Mouse (Mus musculus) liver, embryonic 14.5 days (tissue): ENCODE results near the gene Ccdc18. TPM values are rescaled to one million over a fixed set of nuclear protein-coding genes. Genes with fewer than 3 reads are reported as not detected.
A peak's percentile ranks its signal among the peaks of the same experiment; 100 is the strongest.

ENCODE experiments used
- ATAC-seq: fragments of 200-750 bp; cut with Nextera tagmentation; 2 replicates; pipeline ENCODE4 v1.8.0; 2017; ENCODE audit warnings: moderate number of reproducible peaks, mild to moderate bottlenecking, moderate library complexity; ENCODE audit not compliant: insufficient read depth
- DNase-seq, 3 experiments: peaks; one replicate each; pipeline ENCODE4 v3.0.0-alpha.2; 2012 to 2013; ENCODE audit warnings: low read depth in 3 of 3, low spot score in 3 of 3
- H3K27ac ChIP-seq: fragments of 300-500 bp; sonication (generic); 2 replicates; pipeline ENCODE4 v1.5.1; 2014; ENCODE audit warnings: moderate library complexity, mild to moderate bottlenecking, control low read depth, inconsistent platforms
- H3K27me3 ChIP-seq: fragments of 300-500 bp; sonication (generic); 2 replicates; pipeline ENCODE4 v1.6.1; 2014; ENCODE audit warnings: mild to moderate bottlenecking, low read length, moderate library complexity; ENCODE audit not compliant: control insufficient read depth, insufficient read depth
- H3K36me3 ChIP-seq: fragments of 300-500 bp; sonication (generic); replicated peaks from 2 replicates; pipeline ENCODE4 v1.6.1; 2014; ENCODE audit warnings: low read depth; ENCODE audit not compliant: control insufficient read depth, insufficient read depth
- H3K4me1 ChIP-seq, 2 experiments: fragments of 200-500 bp in 1 of 2; fragments of 300-500 bp in 1 of 2; sonication (generic) in 1 of 2; replicated peaks; 2 replicates each; pipeline ENCODE4 v1.6.1; 2012 to 2014; ENCODE audit warnings: antibody characterized with exemption in 1 of 2, inconsistent platforms in 1 of 2, low read length in 1 of 2; ENCODE audit not compliant: control insufficient read depth in 2 of 2, insufficient read depth in 2 of 2
- H3K4me2 ChIP-seq: fragments of 300-500 bp; sonication (generic); 2 replicates; pipeline ENCODE4 v1.6.1; 2014; ENCODE audit warnings: low read depth, mild to moderate bottlenecking, control low read depth, moderate library complexity
- H3K4me3 ChIP-seq, 2 experiments: fragments of 200-500 bp in 1 of 2; fragments of 300-500 bp in 1 of 2; sonication (generic) in 1 of 2; 2 replicates each; pipeline ENCODE4 v1.5.1; 2012 to 2014; ENCODE audit warnings: low read depth in 2 of 2, low read length in 2 of 2, mild to moderate bottlenecking in 2 of 2, control low read depth in 1 of 2, inconsistent platforms in 1 of 2, moderate library complexity in 1 of 2; ENCODE audit not compliant: insufficient read depth in 1 of 2
- H3K9ac ChIP-seq: fragments of 300-500 bp; sonication (generic); replicated peaks from 2 replicates; pipeline ENCODE4 v1.6.1; 2014; ENCODE audit warnings: mild to moderate bottlenecking, control low read depth, moderate library complexity
- H3K9me3 ChIP-seq: fragments of 300-500 bp; sonication (generic); 2 replicates; pipeline ENCODE4 v1.6.1; 2016; ENCODE audit warnings: low read length, mixed read lengths; ENCODE audit not compliant: control insufficient read depth
- CTCF ChIP-seq: IDR thresholded peaks from 2 replicates; pipeline ENCODE4 v1.5.1; 2016; ENCODE audit warnings: antibody characterized with exemption, low read depth, control low read depth
- EP300 ChIP-seq: IDR thresholded peaks from 2 replicates; pipeline ENCODE4 v1.6.1; 2016; ENCODE audit warnings: antibody characterized with exemption, low read depth
- WGBS: fragments of 180-500 bp; shearing (Covaris S2); extraction: QIAGEN DNeasy Blood & Tissue Kit; methylation state at CpG from one replicate; pipeline ENCODE4 v1.1.7; 2014; ENCODE audit not compliant: insufficient replicate concordance; 5-methylcytosine and 5-hydroxymethylcytosine counted together
- polyA plus RNA-seq, 2 experiments: library from polyadenylated mRNA; depleted of rRNA in 1 of 2; stranded (reverse) in 1 of 2; unstranded in 1 of 2; fragments of >200 nt; fragmentation: Nextera tagmentation in 1 of 2; extraction: Ambion mirVana in 1 of 2; gene quantifications; 2 replicates each; pipeline versions ENCODE4 v1.2.1 to v1.2.3; 2012 to 2014

Ccdc18 gene
- polyA plus RNA-seq, 2 experiments, result 1.3 to 4.9 TPM

GRCm38 (mm10) chr5:108206008-108206407, 73.3 kb downstream of the Ccdc18 start:
- H3K4me1 ChIP-seq, result no peaks in the 10 kb centered on the region
- H3K27ac ChIP-seq, result no peak overlapping the region
- no peak overlapping the region for H3K9ac ChIP-seq
- no peak overlapping the region for H3K4me2 ChIP-seq
- no peaks in the 10 kb centered on the region for H3K36me3 ChIP-seq
- DNase-seq, result peak in 1 of 3 experiments; percentile 10
- no peaks in the 10 kb centered on the region for H3K27me3 ChIP-seq
- H3K4me3 ChIP-seq, result no peak overlapping the region
- no peak for ATAC-seq
- peak; percentile 47; the same call in 1 of the 2 replicates for TF ChIP-seq CTCF
- TF ChIP-seq EP300, result no peak
- no peaks in the 10 kb centered on the region for H3K9me3 ChIP-seq

GRCm38 (mm10) chr5:108211512-108211911, 78.8 kb downstream of the Ccdc18 start:
- no peak for DNase-seq
- Histone ChIP-seq H3K36me3 (no peaks in the 10 kb centered on the region), H3K27ac (no peak overlapping the region), H3K4me2 (no peak overlapping the region), H3K27me3 (no peaks in the 10 kb centered on the region), H3K4me1 (no peaks in the 10 kb centered on the region; a peak in 1 of 4 replicates), H3K4me3 (no peak overlapping the region), H3K9me3 (no peaks in the 10 kb centered on the region), H3K9ac (no peak overlapping the region)
- 46% methylated on average over 4 of the region's 4 CpGs for WGBS
- ATAC-seq, result no peak
- TF ChIP-seq EP300 (no peak), CTCF (no peak)

- TF ChIP-seq CTCF, result no peak
- no peak overlapping the region for H3K4me2 ChIP-seq
- H3K36me3 ChIP-seq, result no peaks in the 10 kb centered on the region
- no peak overlapping the region for H3K27ac ChIP-seq
- H3K9ac ChIP-seq, result no peak overlapping the region
- no peaks in the 10 kb centered on the region for H3K9me3 ChIP-seq
- no peak for ATAC-seq
- no peaks in the 10 kb centered on the region; a peak in 1 of 4 replicates for H3K4me1 ChIP-seq
- no peak for DNase-seq
- H3K4me3 ChIP-seq, result no peak overlapping the region
- WGBS, result 82% methylated on average over 2 of the region's 2 CpGs
- H3K27me3 ChIP-seq, result no peaks in the 10 kb centered on the region
These were observed 82.3 kb downstream of the Ccdc18 start for GRCm38 (mm10) chr5:108214928-108215327.

GRCm38 (mm10) chr5:108224077-108224476, 91.4 kb downstream of the Ccdc18 start:
- H3K9me3 ChIP-seq, result no peaks in the 10 kb centered on the region
- no peaks in the 10 kb centered on the region for H3K36me3 ChIP-seq
- no peak overlapping the region for H3K4me2 ChIP-seq
- no peaks in the 10 kb centered on the region for H3K27me3 ChIP-seq
- TF ChIP-seq EP300 (no peak), CTCF (no peak)
- no peak overlapping the region for H3K9ac ChIP-seq
- ATAC-seq, result no peak
- no peaks in the 10 kb centered on the region for H3K4me1 ChIP-seq
- no peak overlapping the region for H3K4me3 ChIP-seq
- no peak for DNase-seq
- H3K27ac ChIP-seq, result no peak overlapping the region

GRCm38 (mm10) chr5:108226159-108226558, 93.5 kb downstream of the Ccdc18 start:
- ATAC-seq, result no peak
- Histone ChIP-seq H3K9ac (no peak overlapping the region), H3K9me3 (no peaks in the 10 kb centered on the region)

More at GRCm38 (mm10) chr5:108226159-108226558, 93.5 kb downstream of the Ccdc18 start:
- H3K4me3 ChIP-seq, result no peak overlapping the region
- H3K36me3 ChIP-seq, result no peaks in the 10 kb centered on the region
- H3K27ac ChIP-seq, result no peak overlapping the region
- no peak overlapping the region for H3K4me2 ChIP-seq
- DNase-seq, result no peak
- TF ChIP-seq EP300 (no peak), CTCF (no peak)
- H3K4me1 ChIP-seq, result no peaks in the 10 kb centered on the region
- no peaks in the 10 kb centered on the region for H3K27me3 ChIP-seq
